Mouse (Mus musculus) left cerebral cortex, postnatal 4 days (tissue): ENCODE data around the gene Cmss1. TPM values are rescaled to one million over a fixed set of nuclear protein-coding genes. Genes with fewer than 3 reads are reported as not detected.

ENCODE experiments used
- DNase-seq: peaks from one replicate; pipeline ENCODE4 v3.0.0-alpha.2; 2022
- intact Hi-C: fragments of 180-260 bp; cut with DNase I; formaldehyde crosslinking; loops from one replicate; pipeline ENCODE4 v1.15.1; 2025
- total RNA-seq, 2 experiments: library from RNA; stranded (reverse); gene quantifications; 2 replicates each; pipeline ENCODE4 v1.2.3; 2021

The Cmss1 gene
- total RNA-seq, 2 experiments from 2014 or later = 16.4 to 17.0 TPM

DNA sequence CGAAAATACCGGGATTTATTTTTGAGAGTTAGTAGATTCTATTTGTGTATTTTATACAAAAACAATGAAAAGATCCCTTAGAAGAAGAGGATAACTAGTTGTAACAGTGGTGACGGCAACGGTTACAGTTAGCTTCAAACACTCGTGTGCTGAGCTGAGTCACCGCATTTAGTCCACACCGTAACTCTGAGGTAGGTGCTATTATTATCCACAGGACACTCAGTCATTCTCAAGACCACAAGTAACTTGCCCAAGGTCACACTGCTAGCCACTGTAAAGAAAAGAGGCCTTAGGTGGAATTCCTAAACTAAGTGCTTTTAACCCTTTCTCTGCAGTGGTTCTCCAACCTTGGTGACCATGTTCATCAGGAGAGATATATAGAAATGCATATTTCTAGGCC is 79.8 kb downstream of the Cmss1 start:
- intact Hi-C loops = no loop called here

DNA sequence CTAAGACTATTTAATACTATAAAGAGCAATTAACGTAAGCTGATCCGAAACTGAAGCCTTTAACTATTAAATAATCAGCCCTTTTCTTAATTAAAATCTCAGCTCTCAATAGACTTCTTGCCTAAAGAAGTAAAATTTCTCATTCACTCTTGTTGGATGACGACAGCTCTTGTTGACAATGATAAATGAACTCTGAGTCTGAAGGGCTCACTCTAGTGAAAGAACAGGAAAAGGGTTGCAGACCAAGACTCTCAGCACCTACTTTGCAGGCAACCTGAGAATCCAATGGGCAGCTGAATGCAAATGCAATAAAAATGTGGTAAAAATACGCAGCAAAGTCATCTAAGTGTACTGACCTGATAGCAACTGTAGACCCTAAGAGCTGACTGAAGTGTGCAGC is 81.2 kb downstream of the Cmss1 start:
- no peak for DNase-seq
- intact Hi-C loops = no loop called here

More for the DNA sequence above, 79.8 kb downstream of the Cmss1 start:
- DNase-seq = no peak

DNA sequence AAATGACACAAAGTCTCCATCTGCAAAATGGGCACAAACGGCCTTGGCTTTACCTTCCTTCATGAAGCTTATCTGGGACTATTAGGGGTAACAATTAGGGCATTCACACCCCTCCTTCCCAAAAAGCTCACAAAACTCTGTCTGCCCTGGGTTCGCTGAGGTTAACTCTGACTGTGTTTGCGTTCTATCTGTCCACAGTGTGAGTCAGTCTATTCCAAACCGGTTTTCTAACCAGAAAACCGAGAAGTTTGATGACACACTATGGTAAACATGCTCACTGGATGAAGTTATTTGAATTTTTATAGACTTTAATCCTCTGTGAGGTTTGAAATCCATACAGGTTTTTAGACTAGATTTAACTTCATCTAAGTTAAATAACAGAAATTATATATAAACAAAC is 81.6 kb downstream of the Cmss1 start:
- no peak for DNase-seq
- intact Hi-C loops = no loop called here

DNA sequence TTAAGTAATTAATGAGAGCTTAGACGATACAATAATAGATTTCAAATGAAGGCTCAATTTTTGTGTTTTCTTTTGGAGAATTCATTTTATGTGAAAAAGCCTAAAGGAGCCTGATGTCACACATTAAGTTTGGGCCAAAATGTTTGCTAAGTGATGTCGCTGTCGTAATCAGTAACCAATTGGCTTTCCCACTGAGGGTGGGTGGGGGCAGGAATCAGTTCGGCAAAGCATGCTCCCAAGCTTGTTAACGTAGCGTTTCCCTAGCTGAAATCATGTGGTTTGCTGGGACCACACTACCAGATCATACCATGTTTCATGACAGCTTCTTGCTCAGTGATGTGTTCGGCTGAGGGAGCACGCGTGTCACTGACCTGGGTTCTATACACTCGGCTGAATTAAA is 91.0 kb downstream of the Cmss1 start:
- DNase-seq = no peak
- intact Hi-C loops = no loop called here

DNA sequence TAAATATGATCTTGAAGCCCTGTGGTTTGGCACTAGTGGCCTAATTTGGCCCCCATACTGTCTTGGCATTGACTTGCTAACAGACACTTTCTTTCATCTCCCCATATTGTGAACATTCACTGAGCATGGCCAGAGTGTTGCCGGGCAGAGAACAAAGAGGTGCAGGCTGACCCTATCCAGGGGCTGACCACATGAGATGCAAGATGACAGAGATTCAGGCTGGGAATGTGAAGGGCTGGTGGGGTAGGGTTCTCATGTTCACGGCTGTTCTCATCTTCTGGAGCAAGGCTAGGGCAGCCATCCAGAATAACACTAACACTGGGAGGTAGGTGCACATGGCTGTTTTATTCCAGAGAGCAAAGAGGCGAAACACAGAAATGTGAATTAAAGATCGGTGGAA is 92.3 kb downstream of the Cmss1 start:
- intact Hi-C loops = no loop called here
- no peak for DNase-seq

DNA sequence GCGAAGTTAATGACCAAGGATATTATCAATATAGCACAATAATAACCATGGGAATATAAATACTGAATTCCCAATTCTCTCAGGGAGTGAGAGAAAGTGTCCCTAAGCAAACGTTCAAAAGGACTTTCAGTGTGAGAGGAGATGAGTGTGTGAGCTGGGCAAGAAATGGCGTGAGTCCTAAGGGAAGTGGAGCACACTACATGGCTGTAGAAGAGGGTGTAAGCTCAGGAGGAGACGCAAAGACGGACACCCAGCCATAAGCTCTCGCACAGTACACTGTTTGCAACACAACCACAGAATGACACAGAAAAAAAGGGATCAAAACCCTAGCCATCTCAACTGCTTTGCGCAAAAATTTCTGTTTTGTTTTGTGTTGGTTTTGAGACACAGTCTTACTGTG is 93.1 kb downstream of the Cmss1 start:
- no peak for DNase-seq
- intact Hi-C loops = no loop called here

DNA sequence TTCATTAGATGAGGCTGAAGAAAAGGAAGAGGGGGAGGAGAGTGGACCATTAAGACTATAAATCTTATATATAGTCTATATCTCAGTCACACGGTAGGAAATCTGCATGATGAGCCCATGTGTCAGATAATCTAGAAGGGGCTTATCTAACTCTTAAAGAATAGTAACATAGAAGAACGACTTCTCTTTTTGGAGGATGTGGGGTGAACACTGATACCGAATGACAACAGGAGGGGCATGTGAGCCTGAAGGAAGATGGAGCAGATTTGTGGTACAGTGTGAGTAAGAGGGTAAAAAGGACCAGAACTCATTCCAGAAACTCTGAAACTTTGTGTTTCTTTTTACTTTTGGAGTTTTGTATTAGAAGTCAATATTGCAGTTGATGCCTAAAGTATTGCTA is 97.6 kb downstream of the Cmss1 start:
- no peak for DNase-seq
- intact Hi-C loops = no loop called here

DNA sequence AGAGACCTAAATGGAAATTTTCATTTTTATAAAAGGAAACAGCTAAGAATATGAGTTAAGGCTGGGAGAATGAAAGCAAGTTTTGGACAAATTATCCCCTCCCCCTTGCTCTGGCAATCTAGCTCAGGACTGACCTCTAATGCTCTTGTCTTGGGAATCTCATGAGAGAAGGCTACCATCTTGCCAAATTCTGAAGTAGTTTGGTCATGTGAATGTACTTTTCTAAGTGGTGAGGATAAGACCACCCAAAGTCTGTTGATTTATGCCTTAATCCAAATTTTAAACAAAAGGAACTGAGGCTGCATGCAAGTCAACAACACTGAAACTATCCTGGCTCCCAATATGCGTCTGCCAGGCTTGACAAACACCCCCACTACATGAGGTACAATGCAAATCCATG is 98.3 kb downstream of the Cmss1 start:
- DNase-seq = no peak
- intact Hi-C loops = no loop called here

DNA sequence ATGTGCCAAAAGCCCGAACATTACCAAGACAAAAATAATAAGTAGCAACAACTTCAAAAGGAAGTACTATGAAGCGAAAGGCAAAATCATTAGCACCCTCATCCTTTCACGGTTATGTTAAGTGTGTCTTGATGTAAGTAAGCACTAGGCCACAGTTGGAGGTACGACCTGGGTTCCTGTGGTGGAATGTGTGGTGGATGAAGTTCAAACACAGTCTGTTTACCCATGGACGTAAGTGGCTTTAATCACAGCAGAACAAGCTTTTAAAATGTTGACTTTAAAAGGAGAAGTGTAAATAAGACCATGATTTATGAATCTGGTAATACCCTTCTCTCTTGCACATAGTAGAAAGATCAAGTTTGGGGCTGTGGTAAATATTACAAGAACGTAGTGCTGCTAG is 100.5 kb downstream of the Cmss1 start:
- intact Hi-C loops = no loop called here
- DNase-seq = no peak

DNA sequence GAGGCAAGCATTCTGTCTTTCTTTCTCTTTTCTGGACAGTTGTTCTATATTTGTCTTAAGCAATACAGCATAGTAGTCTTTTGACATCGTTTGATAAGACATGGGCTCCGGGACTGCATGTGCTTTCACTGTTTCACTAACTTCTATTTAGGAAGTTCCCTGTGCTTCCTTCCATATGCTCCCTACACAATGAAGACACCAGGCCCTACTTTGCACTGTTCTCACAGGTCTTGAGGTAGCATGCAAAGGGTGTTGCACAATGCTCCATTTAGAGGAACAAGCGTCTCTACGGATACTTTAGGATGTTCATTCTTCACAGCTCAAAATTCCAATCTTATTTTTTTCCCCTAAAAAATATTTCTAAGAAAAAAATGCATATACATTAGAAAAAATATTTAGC is 101.9 kb downstream of the Cmss1 start:
- intact Hi-C loops = no loop called here
- DNase-seq = no peak

DNA sequence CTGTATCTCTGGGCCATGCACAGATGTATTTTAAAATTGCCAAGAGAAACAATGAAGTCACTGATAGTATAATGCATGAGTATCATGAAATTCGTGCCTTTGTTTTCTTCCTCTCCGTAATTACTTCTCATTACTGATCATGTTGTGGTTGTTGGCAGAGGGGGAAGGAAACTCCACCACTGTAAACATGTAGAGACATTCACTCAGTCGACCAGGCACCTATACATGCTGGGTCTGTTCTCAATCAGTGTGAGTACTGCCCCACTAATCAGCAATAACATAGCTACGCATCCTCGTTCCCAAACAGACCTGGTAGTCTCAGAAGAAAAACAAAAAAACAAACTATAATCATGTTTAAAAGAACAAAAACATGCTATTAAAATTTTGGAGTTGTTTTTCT is 103.9 kb downstream of the Cmss1 start:
- intact Hi-C loops = no loop called here
- DNase-seq = no peak

DNA sequence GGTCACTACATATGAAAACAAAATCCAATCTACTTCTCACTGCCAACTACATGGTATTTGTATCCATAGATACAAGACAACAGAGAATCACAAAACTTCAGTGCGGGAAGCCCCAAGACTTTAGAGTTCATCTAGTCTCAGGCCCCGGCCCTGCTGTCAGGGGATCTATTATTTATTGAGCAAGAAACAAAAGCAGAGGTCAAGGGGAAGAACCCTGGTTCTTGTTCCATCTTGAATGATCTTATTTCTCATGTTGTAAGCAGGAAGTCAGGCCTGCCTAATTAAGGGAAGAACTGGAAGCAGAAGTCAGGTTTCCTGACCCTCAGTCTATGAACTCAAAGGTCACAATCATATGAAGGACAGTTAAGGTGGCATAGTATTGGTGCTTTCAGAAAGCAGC is 104.4 kb downstream of the Cmss1 start:
- intact Hi-C loops = no loop called here
- no peak for DNase-seq

DNA sequence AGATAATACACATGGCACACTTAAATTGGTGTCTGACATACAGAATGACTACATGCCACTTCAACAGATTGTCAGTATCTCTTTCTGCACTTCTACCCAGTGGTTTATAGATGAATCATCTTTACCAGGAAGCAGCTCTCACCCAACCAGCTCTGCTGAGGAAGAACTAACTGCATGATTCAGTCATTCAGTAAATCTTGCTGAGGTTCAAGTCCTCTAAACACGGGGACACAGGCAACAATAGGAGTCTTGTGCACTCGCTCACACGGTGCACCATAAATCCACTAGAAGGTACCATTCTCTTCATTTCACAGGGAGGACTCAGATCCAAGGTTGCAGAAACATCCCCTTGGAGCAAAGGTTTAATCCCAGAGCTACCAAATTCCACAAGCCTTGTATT is 105.8 kb downstream of the Cmss1 start:
- DNase-seq = no peak
- intact Hi-C loops = no loop called here

DNA sequence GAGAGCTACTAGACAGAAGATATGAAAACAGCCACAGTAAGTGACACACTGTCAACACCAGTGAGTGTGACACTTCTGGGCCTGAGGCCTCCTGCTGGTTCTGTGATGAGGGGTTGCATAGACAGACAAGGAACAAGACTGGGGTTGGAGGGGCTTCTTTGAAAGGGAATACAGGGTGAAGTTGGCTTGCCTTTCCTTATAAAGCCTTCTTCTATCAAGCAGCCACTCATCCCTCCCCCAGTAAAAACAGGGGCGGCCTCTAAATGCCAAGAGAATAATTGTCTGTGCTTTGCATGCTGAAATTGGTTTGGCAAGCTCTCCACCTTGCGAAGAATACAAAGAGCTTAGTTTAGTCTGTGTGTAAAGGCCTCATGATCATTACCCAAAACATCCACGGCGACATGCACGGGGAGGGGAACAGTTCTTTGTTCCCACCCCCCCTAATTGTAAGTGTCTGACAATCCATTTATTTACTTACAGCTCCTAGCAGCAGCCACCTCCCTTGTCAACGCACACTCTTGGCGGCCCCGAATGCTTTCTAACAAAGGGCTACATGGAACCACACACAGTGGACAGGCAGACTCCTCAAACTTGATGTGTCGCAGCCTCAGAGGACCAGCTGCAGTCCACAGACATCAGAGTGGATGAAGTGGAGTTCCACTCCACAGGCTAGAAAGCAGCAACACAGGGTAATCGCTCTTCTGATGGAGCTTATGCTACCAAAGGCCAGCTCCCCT is 110.1 kb downstream of the Cmss1 start:
- peak; percentile 17 for DNase-seq
- intact Hi-C loops = no loop called here

DNA sequence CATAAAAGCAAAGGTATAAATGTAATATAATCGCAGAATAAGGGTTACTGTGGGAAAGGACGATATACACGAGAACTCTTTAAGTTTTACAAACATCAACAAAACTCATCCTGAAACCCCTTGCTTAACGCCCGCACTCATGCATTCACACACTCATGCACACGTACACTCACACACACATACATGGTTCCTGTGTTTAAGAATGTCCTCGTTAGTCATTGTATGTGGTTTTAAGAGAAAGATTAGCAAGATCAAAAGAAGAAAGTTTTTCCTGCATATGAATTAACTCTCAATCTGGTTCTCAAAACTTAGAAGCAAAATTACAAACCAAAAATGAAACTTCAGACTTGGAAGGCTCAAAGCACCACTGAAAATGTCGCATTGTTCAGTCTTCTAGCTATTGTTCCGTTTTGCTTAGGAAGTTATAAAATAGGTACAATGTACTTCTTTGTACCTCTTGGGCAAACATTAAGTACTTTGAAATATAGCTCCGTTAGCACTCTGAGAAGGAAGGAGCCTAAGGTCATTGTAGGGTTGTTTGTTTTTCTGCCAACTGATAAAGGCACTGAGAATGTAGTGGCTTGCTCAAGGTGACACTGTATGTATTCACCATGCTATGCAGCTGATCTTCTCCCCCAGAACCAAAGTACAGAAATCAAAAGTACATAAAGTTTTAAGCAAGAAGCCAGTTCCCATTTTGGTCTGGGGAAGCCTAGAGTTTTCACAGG is 111.0 kb downstream of the Cmss1 start:
- intact Hi-C loops = no loop called here
- DNase-seq = no peak

DNA sequence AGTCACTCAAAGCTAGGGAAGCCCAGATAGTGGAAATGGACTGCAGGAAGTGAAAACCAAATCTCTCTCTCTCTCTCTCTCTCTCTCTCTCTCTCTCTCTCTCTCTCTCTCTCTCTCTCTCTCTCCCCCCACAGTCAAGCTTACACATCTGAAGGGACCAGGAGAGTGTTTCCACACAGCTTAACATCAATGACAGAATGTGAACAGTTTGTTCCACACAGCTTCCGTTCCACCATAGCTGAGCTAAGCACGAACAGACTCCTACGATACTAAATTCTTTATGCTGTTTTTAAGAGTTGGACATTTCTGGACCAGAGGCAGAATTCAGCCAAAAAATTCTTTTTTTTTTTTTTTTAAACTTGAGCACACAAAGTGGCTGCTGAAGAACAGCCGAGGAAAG is 114.8 kb downstream of the Cmss1 start:
- intact Hi-C loops = no loop called here
- DNase-seq = no peak

DNA sequence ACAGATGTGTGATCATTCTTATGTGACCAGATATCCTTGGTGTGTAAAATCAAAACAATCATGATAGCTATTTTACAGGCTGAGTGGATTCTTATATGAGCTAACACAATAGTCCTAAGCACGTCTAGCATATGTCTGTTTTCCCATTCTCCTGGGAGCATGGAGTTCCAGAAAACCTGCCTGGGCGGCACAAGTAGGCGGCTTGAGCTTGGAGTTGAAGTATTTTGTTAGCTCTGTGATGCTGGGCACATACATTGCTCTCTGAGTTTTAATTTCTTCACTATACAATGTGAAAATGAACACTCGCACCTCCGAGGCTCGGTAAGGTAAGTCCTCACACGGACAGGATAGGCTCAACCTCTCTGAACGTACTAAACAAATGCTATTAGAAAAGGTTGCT is 116.0 kb downstream of the Cmss1 start:
- intact Hi-C loops = no loop called here
- no peak for DNase-seq

DNA sequence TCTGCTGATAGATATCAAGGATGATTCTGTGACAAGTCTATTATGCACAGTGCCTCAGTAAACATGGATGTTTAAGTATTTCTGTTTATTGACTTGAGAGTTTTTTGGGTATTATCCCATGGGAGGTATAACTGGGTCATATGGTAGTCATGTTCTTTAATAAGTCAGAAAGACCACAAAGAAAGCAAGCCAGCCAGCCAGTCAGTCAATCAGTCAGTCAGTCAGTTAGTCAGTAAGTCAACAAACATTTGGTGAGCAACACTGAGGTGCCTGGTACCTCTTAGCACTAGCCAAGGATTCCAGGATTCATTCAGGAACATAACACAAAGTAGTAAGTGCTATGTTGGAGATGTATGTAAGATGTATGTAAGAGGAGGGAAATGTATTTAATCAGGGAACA is 118.0 kb downstream of the Cmss1 start:
- intact Hi-C loops = no loop called here
- no peak for DNase-seq

DNA sequence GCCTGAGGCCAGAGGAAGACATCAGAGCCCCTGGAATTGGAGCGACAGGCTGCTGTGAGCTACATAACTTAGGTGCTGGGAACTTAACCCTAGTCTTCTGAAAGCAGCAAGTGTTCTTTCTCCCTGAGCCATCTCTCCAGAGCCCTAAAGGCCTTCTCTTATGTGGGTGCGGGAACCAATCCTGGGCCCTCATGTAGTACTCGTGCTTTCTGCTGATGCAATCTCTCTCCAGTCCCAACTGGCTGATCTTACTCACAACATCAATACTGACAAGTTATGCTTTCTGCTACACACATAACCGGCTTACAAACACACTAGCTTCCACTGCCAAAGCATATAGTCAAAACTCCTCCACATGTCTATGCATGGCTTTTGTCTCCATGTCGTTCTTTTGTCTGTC is 120.4 kb downstream of the Cmss1 start:
- DNase-seq = no peak
- intact Hi-C loops = no loop called here

DNA sequence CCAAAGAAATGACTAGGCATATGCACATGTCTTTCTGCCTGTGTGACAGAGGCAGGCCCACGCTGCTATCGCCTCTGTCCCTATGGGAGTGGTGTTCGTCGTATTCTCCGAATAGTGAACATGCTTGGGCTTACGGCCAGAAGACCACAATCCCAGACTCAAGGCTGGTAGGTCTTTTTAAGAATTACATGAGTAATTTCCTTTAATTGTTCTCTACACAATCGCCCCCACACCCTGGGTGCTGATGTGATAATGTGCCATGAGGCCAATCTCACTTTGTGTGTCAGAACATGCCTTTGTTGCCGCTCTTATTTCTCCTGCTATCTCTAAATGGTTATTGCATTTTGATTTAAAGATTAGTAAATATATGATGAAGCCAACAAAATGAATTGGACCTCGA is 121.4 kb downstream of the Cmss1 start:
- DNase-seq = no peak
- intact Hi-C loops = no loop called here

DNA sequence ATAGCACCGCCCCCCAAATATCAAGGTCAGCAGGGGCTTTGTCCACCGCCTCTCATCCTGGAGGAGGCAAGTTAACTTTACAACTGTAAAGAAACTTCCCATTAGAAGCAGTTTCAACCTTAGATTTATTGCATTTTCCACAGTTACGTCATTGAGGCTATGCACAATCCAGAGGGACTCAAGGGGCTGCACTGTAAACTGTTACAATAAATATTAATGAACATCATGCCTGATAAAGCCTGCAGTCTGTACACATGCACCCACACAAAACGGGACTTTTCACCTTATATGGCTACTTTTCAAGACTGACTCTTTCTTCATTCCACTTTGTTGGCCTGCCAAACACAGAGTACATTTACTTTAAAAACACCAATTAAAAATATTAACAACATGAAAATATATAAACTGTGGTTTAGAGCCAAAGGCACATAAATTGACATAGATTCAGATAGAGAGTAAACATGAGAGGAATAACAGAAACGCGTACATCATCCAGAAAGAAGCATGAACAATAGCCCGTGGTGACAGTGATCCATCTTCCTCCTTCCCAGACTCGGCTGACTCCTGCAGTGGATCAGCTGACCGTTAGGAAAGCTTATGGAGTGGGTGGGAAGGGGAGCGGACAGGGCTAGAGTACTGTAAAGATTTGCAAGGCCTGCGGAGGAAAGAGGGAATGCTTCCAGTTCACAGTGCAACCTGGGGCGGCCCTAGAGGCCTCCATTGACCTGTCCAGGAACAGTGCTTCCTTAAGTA is 122.4 kb downstream of the Cmss1 start:
- DNase-seq = no peak
- intact Hi-C loops = no loop called here

DNA sequence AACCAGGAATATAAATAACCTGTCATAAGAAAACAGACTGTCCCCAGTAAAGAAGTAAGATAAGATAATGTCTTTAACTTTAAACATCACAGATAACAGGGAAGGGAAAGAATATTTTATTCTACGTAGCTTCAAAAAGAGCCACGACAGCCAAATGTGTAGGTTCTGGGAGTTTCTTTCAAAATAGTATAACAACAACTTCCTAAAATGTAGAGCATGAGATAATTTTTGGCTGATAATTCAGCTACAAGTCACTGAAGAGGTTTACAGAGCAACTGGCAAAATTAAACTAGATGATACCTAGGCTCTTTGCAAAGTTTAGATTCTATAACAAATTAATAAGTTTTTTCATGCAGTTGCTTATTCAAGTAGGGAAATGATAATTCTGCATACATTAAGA is 123.2 kb downstream of the Cmss1 start:
- no peak for DNase-seq

More for the DNA sequence above, 123.2 kb downstream of the Cmss1 start:
- intact Hi-C loops = no loop called here
